Mouse (Mus musculus): ENCODE measurements around the gene Aadacl3.

Gene Aadacl3

GRCm38 (mm10) chr4:144463656-144464055, at the start of gene Aadacl3:
Aadacl3 (minus strand) TSS chr4:144463756.
- no peak for DNase-seq (ENCODE audit: extremely low read depth, low read depth)

GRCm38 (mm10) chr4:144506518-144506917, 43.0 kb upstream of the Aadacl3 start:
- no peak for DNase-seq (ENCODE audit: extremely low read depth, low read depth)

DNA sequence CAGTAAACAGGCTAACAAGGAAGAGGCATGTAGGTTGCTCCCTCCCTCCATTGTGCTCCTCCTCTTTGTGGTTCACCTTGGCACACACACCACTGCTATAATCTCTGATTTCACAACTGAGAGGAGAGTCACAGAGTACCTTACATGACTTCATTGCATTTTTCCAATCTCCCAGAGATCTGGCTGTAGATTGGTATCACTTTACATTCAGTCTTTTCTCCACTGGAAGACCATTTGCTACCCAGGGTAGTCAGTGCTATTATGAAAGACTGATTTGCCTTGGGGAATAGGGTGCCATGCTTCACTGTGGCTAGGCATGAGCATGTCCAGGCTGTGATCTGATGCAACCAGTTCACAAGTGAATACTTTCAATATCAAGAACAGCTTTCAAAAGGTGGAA, 29.8 kb upstream of the Aadacl3 start:
- DNase-seq (ENCODE audit: extremely low read depth, low read depth), result no peak

GRCm38 (mm10) chr4:144468091-144468490, 4.5 kb upstream of the Aadacl3 start:
- DNase-seq (ENCODE audit: extremely low read depth, low read depth), result no peak

- DNase-seq (ENCODE audit: extremely low read depth, low read depth), result no peak
Measured at GRCm38 (mm10) chr4:144465206-144465605, 1.6 kb upstream of the Aadacl3 start.

GRCm38 (mm10) chr4:144453217-144453616, 10.3 kb downstream of the Aadacl3 start, which contains the start of gene Gm9944:
Gm9944 (minus strand) TSS chr4:144453317.
- DNase-seq (ENCODE audit: extremely low read depth, low read depth), result no peak

DNA sequence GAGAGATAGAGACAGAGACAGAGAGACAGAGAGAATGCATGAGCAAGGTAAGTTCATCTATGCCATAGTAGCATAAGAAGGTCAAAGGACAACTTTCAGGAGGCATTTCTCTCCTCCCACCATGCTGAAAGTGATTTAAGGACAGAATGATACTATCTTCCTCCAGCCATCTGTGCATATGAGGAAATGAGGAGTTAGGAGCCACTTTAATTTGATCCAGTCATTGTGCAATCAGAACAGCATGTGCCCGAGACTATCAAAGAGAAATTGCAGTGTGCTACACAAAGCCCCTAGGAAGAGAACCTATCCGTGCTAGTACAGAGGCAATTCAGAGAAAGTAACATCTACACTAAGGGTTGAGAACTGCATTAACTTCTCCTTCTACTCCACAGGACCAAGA, 15.0 kb downstream of the Aadacl3 start:
- DNase-seq (ENCODE audit: extremely low read depth, low read depth), result no peak

GRCm38 (mm10) chr4:144441582-144441981, 22.0 kb downstream of the Aadacl3 start:
- DNase-seq (ENCODE audit: extremely low read depth, low read depth), result no peak

DNA sequence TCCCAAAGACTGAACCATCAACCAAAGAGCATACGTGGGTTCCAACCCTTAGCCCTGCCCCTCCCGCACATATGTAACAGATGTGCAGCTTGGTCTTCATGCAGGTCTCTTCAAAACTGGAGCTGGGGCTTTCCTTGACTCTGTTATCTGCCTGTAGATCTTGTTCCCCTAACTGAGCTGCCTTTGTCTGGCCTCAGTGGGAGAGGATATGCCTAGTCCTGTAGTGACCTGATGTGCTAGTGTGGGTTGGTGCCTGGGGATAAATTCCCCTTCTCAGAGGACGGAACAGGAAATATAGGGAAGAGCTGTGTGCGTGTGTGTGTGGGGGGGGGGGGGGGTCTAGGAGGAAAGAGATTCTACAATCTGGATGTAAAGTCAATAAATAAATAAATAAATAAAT, 22.5 kb downstream of the Aadacl3 start:
- no peak for DNase-seq (ENCODE audit: extremely low read depth, low read depth)

DNA sequence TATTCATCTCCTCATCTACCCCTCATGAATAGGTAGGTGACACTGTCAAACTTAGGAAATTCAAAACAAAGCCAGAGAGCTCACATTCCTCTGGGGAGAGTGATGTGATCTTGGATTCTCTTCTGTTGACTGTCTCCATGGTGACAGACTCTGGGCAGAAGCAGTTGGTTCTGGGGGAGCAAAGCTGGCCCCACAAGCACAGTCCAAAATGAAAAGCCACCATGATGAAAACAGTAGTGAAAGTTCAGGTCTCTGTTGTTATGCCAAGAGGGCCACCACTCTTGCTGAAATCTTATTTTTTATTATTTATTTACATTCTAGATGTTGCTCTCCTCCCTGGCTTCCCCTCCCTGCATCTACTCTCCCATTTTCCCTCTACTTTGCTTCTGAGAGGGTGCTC, 24.9 kb downstream of the Aadacl3 start, which contains the start of gene 1700012P22Rik:
TSS of gene 1700012P22Rik (minus strand) at position 101 of the 400 bp plus-strand sequence.
- DNase-seq (ENCODE audit: extremely low read depth, low read depth), result no peak

DNA sequence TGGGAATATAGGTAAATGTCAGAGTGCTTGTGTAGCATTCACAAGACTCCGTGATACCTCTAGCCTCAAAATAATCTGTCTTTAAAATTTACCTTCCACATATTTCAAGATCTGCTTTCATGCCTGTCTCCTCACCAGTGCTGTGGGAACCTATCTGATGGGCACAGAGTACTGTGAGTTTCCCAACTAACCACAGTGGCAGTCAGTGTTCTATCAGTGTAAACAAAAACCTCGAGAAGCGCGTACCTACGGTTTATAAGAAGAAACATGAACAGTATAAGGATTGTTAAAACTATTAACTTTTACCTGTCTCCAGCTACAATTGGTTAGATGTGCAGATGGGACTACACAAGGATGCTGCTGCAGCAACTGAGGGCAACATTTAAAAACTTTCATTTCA, 30.3 kb downstream of the Aadacl3 start:
- DNase-seq (ENCODE audit: extremely low read depth, low read depth), result no peak

DNA sequence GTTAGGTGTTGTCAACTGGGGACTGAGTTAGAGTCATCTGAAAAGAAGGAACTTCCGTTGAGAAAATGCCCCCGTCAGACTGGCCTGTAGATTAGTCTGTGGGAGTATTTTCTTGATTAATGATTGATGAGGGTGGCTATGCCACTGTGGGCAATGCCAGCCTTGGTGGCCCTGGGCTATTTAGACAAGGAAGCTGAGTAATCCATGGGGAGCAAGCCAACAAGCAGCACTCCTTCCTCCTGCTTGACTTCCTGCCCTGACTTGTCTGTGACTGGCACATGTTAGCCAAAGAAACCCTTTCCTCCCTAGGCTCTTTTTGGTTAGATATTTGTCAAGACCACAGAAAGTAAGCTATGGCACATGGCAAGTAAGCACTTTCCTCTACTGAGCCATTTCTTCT, 32.8 kb downstream of the Aadacl3 start:
- DNase-seq (ENCODE audit: extremely low read depth, low read depth), result no peak

DNA sequence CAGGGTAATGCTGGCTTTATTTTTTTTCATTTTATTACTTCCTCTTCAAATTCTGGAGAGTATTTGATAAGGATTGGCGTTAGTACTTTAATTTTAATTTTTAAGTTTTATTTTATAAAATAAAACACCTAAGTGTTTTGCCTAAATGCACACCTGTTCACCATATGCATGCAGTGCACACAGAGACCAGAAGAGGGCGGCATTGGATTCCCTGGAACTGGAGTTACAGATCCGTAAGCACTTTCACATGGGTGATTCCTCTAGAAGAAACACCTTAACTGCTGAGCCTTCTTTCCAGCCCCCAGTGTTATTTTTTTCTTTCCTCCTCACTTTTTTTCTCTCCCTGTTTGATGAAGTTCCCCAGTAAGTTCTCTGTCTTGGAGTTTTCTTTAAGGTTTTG, 34.7 kb downstream of the Aadacl3 start:
- no peak for DNase-seq (ENCODE audit: extremely low read depth, low read depth)

DNA sequence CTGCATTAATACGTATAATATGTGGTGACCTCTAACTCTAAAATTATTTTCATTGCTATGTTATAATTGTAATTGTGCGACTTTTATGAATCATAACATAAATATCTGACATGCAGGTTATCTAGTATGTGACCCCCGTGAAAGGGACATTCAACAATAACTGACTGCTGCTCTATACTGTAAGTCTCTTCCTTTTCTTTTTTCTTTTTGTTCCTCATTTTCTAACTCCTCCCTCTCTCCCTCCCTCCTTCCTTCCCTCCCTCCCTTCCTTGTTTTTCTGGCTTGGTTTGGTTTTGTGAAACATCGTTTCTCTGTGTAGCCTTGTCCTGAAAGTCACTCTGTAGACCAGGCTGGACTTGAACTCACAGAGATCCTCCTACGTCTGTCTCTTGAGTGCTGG, 39.0 kb downstream of the Aadacl3 start:
- no peak for DNase-seq (ENCODE audit: extremely low read depth, low read depth)

GRCm38 (mm10) chr4:144420644-144421043, 42.9 kb downstream of the Aadacl3 start:
- no peak for DNase-seq (ENCODE audit: extremely low read depth, low read depth)

- no peak for DNase-seq (ENCODE audit: extremely low read depth, low read depth)
Measured at GRCm38 (mm10) chr4:144408290-144408689, 55.3 kb downstream of the Aadacl3 start, which contains the start of gene Pramef12. Pramef12 (minus strand) TSS chr4:144408464.

DNA sequence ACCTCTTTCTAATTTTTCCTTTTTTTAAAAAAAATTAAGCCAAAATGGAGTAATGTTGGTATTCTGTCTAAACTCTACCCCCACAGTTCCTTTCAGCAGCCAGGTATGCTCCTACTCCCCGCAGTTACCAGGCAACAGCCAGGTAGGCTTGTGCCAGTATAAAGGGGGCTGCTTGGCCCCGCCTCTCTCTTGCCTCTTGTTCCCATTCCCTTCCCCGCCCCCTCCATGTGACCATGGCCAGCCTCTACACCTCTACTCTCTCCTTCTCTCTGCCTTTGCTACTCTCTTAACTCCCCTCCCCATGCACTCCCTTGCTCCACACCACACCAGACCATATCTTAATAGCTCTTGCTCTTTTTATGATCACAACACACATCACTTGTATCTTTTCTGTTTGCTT, 57.3 kb downstream of the Aadacl3 start:
- DNase-seq (ENCODE audit: extremely low read depth, low read depth), result no peak

DNA sequence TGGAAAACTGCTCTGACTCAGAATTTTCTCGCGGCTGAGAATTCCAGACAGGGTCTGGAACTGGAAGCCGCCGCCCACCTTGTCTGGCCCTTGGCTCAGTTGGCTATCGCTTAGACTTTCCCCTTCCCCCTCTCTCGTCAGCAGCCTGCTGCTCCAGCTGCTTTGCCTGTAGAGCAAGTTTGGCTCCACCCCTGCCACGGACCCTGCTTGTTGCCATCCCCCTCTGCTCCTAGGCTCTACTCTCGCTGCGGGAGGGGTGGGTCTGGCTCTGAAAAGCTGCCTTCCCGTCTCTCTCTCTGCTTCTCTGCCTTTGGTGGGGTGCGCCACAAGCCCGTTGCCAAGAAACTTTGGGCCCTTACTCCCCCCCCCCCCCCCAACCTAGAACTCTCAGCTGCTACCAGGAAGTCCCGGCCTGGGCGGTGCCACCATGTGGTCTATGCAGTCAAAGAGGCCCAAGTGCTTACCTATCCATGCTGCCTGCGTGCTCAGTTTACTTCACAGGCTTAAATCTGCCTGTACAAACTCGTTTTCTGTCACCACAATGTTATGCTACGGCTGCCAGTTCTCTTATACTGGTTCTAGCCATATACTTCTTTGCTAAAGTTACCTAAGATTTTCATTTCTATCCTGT, 59.0 kb downstream of the Aadacl3 start:
- no peak for DNase-seq (ENCODE audit: extremely low read depth, low read depth)
